Mouse (Mus musculus): ENCODE data around the gene Synj2bp.
A peak's percentile ranks its signal among the peaks of the same experiment; 100 is the strongest.
"Not testable (repeated sequence)": the region's sequence is repeated elsewhere in the genome, so short reads cannot be mapped to it uniquely, and the experiment has no call there.

Gene Synj2bp

DNA sequence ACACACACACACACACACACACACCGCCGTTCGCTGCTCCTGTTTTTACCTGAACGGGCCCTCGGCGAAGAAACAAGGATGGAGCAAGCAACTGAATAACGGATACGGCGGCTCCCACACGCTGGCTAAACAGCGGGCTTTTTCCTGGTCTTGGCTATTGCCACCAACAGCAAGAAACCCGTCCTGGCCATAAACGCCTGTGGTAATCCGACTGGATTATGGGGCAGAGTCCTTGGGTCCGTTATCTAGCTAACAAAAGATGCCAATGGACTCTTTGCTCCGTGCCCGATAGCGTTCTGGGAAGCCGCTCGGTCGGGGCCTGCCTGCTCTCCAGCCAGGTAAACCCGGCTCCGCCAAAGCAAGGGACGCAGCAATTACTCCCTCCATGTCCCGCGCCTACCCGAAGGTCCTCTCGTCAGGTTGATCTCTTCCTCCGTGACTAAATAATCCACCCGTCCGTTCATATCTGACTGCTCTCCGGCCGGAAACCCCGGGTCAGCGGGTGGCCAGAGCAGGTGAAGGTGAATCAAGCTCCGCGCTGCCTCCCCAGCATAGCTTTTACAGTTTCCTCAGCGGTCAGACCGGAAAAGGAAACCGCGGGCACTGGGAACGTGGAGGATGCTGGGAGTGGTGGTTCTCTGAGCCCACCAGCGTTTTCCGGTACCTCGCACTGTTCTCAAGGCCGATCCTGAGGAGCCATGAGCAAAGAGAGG is at the start of gene Synj2bp, which contains the start of gene Gm20498:
Synj2bp (minus strand) TSS at position 596 of the 713 bp plus-strand sequence.
Gm20498 (minus strand) TSS at position 590 of the 713 bp plus-strand sequence.
- DNase-seq (ENCODE audit: inconsistent age in 2 of 2, low spot score in 1 of 2) = peak; percentile 88 to 96

DNA sequence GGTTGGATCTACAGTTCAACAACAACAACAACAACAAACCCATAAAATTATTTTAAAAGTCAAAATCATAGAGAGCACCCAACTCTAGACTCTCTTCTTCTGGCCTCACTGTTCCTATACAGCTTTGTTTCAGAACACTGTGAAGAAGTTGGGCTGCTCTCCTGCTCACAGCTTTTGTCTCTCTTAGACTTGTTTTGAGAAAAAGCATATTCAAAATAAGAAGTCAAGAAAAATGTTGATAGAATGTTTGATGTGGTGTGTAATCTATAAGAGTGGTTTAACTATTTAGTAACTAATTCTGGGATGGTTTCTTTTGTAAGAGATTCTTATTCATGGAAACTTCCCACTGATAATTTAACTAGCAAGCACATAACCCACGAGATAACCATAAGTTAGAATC is 35.7 kb upstream of the Synj2bp start, which contains the start of gene Adam21:
Adam21 (minus strand) TSS at position 101 of the 400 bp plus-strand sequence.
- DNase-seq (ENCODE audit: inconsistent age in 2 of 2, low spot score in 1 of 2) = no peak

DNA sequence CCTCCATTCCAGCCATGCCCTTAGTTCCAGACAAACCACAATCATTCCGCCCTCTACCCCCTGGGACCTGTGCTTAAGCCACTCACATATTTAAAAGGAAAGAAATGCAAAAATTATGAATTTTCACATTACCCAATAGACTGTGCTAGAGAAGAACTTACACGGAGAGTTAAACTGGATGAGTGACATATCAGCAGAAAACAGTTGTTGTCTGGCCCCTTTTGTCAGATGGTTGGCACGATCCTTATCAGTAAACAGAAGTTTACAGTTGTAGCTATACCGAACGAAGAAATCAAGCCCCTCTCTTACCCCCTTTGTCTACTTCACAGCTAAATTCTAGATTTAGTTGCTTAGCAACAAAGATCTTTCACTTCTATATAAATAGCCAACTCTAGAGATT is 35.2 kb upstream of the Synj2bp start:
- DNase-seq (ENCODE audit: inconsistent age in 2 of 2, low spot score in 1 of 2) = no peak

DNA sequence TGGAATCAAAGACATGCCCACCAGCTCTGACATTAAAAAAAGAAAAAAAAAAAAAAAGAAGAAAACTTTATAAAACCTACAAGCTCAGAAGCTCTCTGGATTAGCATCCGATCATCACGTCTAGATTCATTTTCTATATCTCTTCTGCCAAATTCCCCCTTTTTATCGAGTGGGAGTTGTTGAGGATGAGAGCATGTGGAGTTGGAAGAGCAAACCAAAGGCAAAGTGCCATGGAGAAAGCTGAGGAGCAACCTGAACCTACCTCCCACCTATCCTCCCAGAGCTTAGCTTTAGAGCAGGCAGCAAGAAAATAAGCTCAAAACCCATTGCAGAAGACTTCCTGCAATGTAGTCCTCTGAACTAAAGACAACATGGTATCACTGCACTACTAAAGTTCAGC is 31.5 kb upstream of the Synj2bp start:
- no peak for DNase-seq (ENCODE audit: inconsistent age in 2 of 2, low spot score in 1 of 2)

DNA sequence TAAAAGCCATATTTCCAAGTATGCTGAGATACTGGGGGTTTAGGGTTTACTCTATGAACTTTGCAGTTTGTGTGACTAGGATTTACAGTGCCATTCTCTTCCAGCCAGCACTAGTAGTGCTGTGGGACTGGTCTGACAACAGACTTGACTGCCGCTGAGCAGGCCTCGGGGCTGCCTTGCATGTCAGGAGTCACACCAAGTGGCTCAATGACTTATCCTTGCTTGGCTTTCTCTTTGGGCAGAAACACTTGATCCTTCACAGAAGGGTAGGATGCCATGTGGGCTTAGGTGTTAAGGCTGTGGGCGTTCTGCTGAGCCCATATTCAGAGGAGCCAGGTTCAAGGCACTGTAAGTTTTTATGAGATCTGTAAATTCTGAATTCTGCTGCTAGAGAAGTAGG is 16.6 kb upstream of the Synj2bp start:
- DNase-seq (ENCODE audit: inconsistent age in 2 of 2, low spot score in 1 of 2) = no peak

DNA sequence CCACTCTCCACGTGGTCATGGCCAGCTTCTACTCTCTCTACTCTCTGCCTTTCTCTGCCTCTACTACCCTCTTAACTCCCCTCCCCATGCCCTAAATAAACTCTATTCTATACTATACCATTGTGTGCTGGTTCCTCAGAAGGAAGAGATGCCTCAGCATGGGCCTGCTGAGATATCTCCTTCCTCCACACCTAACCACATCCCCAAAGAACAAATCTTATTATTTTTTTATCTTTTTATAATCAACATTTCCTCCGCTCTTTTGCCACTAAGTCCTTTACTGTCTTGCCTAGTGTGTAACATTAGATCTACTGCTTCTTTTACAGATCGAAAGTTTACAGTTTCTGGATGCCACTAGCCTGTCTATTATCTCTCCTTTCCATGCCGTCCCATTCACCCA is 14.5 kb upstream of the Synj2bp start:
- DNase-seq (ENCODE audit: inconsistent age in 2 of 2, low spot score in 1 of 2) = no peak

DNA sequence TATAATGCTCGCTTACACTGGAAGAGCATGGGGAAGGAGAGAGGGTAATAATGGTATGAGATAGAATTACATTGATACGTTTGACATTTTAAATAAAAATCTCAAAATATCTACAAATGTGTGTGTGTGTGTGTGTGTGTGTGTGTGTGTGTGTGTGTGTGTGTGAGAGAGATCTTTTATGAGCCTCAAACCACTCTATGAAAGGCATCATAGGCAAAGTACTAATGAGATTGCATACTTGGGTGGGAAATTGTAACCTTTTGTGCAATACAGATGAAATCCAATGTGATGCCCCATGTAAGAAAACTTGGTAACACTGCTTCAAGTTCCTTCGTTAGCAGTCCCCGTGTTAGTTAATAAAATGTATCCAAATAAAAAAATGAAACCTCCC is 313 bp upstream of the Synj2bp start:
- DNase-seq (ENCODE audit: inconsistent age in 2 of 2, low spot score in 1 of 2) = no peak

DNA sequence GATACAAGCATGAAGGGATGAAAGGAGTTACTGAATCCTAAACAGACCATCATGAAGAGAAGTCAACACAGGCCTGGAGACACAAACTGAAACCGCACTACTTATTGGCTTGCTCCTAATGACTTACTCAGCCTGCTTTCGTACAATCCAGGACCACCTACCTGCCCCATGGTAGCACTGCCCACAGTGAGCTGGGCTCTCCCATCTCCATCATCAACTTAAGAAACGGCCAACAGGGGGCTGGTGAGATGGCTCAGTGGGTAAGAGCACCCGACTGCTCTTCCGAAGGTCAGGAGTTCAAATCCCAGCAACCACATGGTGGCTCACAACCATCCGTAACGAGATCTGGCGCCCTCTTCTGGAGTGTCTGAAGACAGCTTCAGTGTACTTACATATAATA is 2.1 kb downstream of the Synj2bp start:
- DNase-seq (ENCODE audit: inconsistent age in 2 of 2, low spot score in 1 of 2) = not testable (repeated sequence)

DNA sequence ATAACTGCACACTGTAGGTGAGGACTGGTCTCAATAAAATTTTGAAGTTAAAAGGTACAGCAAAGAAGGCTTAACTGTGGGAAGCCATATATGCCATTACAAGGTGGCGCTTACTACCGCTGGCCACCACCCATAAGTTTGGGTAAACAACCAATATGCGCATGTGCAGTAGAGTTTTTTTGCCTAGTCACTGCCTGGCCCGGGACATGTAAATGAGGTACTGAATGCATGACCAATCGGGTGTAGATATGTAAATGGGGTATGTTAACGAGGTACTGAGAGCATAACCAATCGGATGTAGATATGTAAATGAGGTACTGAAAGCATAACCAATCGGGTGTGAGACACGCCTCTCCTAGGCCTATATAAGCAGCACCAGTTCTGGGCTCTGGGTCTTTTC is 35.8 kb downstream of the Synj2bp start:
- DNase-seq (ENCODE audit: inconsistent age in 2 of 2, low spot score in 1 of 2) = not testable (repeated sequence)

DNA sequence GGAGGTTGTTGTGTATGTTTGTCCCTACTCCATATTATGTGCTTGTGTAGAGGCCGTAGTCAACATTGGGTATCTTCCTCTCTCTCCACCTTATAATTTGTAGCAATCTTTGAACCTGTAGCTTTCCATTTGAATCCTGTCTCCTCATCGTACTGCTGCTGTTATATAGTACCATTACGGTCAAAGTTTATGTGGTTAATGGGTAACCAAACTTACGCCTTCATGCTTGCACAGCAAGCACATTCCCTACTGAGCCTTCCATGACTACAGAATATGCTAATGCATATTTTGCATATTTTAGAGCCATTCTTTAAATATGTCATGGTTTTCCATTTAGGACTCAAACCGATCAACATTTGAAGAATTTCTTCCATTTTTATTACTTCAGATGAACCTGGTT is 42.2 kb downstream of the Synj2bp start:
- DNase-seq (ENCODE audit: inconsistent age in 2 of 2, low spot score in 1 of 2) = no peak

DNA sequence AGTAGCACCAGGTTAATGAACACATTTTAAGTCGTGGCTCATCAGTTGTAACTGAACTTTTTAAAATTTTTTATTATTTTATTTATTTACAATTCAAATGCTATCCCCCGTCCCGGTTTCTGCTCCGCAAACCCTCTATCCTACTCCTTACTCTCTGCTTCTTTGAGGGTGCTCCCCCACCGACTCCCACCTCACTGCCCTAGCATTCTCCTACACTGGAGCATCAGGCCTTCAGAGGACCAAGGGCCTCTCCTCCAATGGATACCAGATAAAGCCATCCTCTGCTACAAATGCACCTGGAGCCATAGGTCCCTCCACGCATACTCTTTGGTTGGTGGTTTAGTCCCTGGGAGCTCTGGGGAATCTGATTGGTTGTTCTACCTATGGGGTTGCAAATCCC is 47.4 kb downstream of the Synj2bp start:
- DNase-seq (ENCODE audit: inconsistent age in 2 of 2, low spot score in 1 of 2) = peak in 1 of 2 experiments; percentile 17

DNA sequence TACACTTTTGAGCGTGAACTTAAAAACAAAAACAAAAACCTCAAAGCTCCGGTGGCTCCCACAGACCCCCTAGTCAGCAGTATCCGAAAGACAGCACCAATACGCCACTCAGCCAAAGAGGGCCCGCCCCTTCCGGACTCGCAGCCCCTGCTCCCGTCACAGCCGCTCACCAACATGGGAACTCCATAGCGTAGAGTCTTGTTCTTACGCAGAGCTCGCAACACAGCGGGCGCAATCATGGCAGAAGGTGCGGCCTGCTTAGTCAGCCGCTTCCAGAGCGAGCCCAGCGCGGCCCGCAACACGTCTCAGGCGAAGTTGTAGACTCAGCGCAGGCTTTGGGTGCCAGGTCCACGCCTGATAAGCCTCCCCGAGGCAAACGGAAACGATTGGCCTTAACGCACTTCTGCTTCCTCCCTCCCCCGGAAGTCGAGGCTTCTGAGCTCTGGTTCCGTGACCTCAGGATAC is 48.0 kb downstream of the Synj2bp start, which contains the start of gene Cox16:
Cox16 (minus strand) TSS at position 401 of the 465 bp plus-strand sequence.
- DNase-seq (ENCODE audit: inconsistent age in 2 of 2, low spot score in 1 of 2) = peak; percentile 91 to 98

DNA sequence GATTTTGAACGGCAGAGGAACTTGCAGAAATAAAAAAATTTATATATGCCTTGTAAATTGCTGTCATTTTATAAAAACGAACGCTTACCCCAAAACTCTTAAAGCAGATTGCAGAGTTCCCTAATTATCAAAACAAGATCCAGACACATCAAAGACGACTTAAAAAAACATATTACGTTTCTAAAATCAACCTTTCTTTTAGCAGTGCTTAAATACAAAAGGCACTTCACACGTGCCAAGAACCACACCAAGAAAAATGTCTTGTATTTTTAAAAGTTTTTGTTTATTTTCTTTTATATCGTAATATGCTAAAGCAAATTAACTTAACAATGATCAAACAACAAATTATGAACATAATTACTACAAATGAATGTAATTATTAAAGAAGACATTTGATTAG is 48.5 kb downstream of the Synj2bp start:
- DNase-seq (ENCODE audit: inconsistent age in 2 of 2, low spot score in 1 of 2) = no peak

DNA sequence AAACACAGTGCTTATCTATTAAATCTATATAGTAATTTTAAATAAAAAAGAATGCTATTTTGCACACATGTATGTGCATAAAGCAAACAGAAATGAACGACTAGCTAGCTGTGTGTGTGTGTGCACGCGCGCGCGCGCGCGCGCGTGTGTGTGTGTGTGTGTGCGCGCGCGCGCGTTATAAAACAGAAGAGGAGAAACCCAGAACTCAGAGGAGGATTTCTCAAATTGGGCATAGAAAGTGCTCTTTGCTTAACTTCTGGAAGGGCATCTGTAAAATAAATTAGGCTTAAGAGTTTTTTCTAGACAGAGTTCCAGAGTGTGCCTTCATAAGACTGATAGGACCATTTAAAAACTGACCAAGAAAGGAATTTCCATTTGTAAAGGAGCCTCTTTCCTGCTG is 49.1 kb downstream of the Synj2bp start:
- DNase-seq (ENCODE audit: inconsistent age in 2 of 2, low spot score in 1 of 2) = no peak

DNA sequence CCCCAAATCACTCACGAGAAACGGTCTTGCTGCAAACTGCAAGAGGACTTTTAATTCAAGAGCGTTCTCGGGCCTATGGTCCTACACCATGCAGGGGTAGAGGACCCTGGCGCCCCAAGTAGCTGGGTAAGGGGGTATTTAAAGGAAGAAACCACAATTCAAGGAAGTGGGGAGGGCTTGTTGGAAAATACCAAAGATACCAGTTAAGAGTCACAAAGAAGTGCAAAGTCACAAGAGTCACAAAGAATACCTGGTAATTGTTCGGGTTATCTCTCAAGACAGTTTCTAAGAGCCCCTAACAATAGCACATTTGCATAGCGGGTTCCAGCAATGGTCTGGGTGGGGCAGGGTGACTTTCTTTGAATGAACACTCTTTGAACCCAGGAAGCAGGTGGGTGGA is 73.7 kb downstream of the Synj2bp start:
- DNase-seq (ENCODE audit: inconsistent age in 2 of 2, low spot score in 1 of 2) = not testable (repeated sequence)

Measured in adrenal gland, adult (tissue).